Mouse (Mus musculus) embryonic stem cell, embryonic (primary cell): ENCODE data around the gene Tradd.

Source experiments
- CTCF ChIA-PET, 4 experiments: fragments of 300-600 bp in 2 of 4; fragments of 350-600 bp in 2 of 4; sonication (Branson Sonifier 250); formaldehyde crosslinking; loops; one replicate each; lab custom pipeline; 2022; ENCODE audit warnings: inconsistent platforms in 2 of 4; lab: Charles Lee
- POLR2A ChIA-PET, 4 experiments: fragments of 300-600 bp in 2 of 4; fragments of 350-600 bp in 2 of 4; sonication (Branson Sonifier 250); formaldehyde crosslinking; loops; one replicate each; lab custom pipeline; 2022; ENCODE audit warnings: antibody characterized with exemption in 4 of 4, inconsistent platforms in 1 of 4; lab: Charles Lee

Gene Tradd

GRCm38 (mm10) chr8:105254152-105254965, 10.1 kb downstream of the Tradd start:
- ChIA-PET POLR2A (interaction anchor here (0.5 to 14.1 kb wide), 54 partner anchors 9 to 883 kb away, joined by 3 to 255 read pairs (median 5); partner anchors contain the start of genes 4931428F04Rik (in 3 of the 4), D230025D16Rik (in 3 of the 4), E2f4 (in 2 of the 4) and Exoc3l (in 2 of the 4)), CTCF (interaction anchor here (0.5 to 4.2 kb wide), 60 partner anchors 10 to 787 kb away, joined by 3 to 37 read pairs (median 4); partner anchors contain the start of genes D230025D16Rik (in 3 of the 4), Fbxl8 (in 2 of the 4), 4931428F04Rik (in 1 of the 4) and Car7 (in 1 of the 4))

- CTCF ChIA-PET: interaction anchor here (0.6 to 4.2 kb wide), 53 partner anchors 9 to 719 kb away, joined by 3 to 37 read pairs (median 4); partner anchors contain the start of genes D230025D16Rik (in 3 of the 4), Fbxl8 (in 2 of the 4), 4931428F04Rik (in 1 of the 4) and Car7 (in 1 of the 4)
- POLR2A ChIA-PET: interaction anchor here (0.5 to 14.1 kb wide), 40 partner anchors 9 to 883 kb away, joined by 3 to 255 read pairs (median 5); partner anchors contain the start of genes 4931428F04Rik (in 3 of the 4), D230025D16Rik (in 3 of the 4), Fhod1 (in 2 of the 4) and E2f4 (in 1 of the 4)
Measured at GRCm38 (mm10) chr8:105253766-105254151, 10.7 kb downstream of the Tradd start.

- ChIA-PET CTCF (interaction anchor here (0.6 to 4.2 kb wide), 34 partner anchors 8 to 352 kb away, joined by 3 to 37 read pairs (median 5); partner anchors contain the start of genes D230025D16Rik (in 3 of the 4), 4931428F04Rik (in 1 of the 4), Fbxl8 (in 1 of the 4) and Hsf4 (in 1 of the 4)), POLR2A (interaction anchor here (0.6 to 14.1 kb wide), 31 partner anchors 12 to 96 kb away, joined by 3 to 255 read pairs (median 5); partner anchors contain the start of genes 4931428F04Rik (in 3 of the 4), D230025D16Rik (in 3 of the 4), Fhod1 (in 2 of the 4) and Exoc3l (in 1 of the 4))
Measured at GRCm38 (mm10) chr8:105252680-105253537, 11.5 kb downstream of the Tradd start.

GRCm38 (mm10) chr8:105251954-105252353, 12.5 kb downstream of the Tradd start:
- ChIA-PET POLR2A (interaction anchor here in 2 of 4 experiments (0.5 to 14.1 kb wide), 6 partner anchors 14 to 96 kb away, joined by 3 to 255 read pairs (median 12); partner anchors contain the start of genes D230025D16Rik (in 1 of the 2) and Fhod1 (in 1 of the 2)), CTCF (no interaction called here)

GRCm38 (mm10) chr8:105241016-105241415, 23.4 kb downstream of the Tradd start:
- CTCF ChIA-PET: interaction anchor here in 2 of 4 experiments (0.7 to 1.6 kb wide), 3 partner anchors 12 to 103 kb away, joined by 3 read pairs; partner anchors contain the start of gene D230025D16Rik (in 1 of the 2)
- POLR2A ChIA-PET: interaction anchor here in 3 of 4 experiments (1.2 to 15.3 kb wide), 8 partner anchors 8 to 19 kb away, joined by 3 to 255 read pairs (median 7); partner anchors contain the start of genes D230025D16Rik (in 3 of the 3) and B3gnt9 (in 2 of the 3)

GRCm38 (mm10) chr8:105237442-105238142, 26.8 kb downstream of the Tradd start:
- CTCF ChIA-PET: interaction anchor here in 3 of 4 experiments (0.6 to 3.7 kb wide), 8 partner anchors 13 to 175 kb away, joined by 3 to 19 read pairs (median 4); partner anchors contain the start of genes B3gnt9 (in 1 of the 3) and D230025D16Rik (in 1 of the 3)
- POLR2A ChIA-PET: interaction anchor here (0.6 to 15.3 kb wide), 25 partner anchors 9 to 451 kb away, joined by 3 to 255 read pairs (median 3); partner anchors contain the start of genes B3gnt9 (in 3 of the 4), D230025D16Rik (in 2 of the 4), Cbfb (in 1 of the 4) and E2f4 (in 1 of the 4)

GRCm38 (mm10) chr8:105235206-105235605, 29.2 kb downstream of the Tradd start:
- ChIA-PET POLR2A (interaction anchor here in 3 of 4 experiments (0.6 to 15.3 kb wide), 16 partner anchors 11 to 236 kb away, joined by 3 to 255 read pairs (median 4); partner anchors contain the start of genes B3gnt9 (in 3 of the 3), D230025D16Rik (in 3 of the 3), 4931428F04Rik (in 1 of the 3) and Cbfb (in 1 of the 3)), CTCF (interaction anchor here in 3 of 4 experiments (1.0 to 3.7 kb wide), 3 partner anchors 17 to 24 kb away, joined by 3 to 19 read pairs (median 15); no protein-coding TSS in a partner anchor)

GRCm38 (mm10) chr8:105233126-105233935, 31.1 kb downstream of the Tradd start:
- ChIA-PET CTCF (interaction anchor here (0.5 to 3.5 kb wide), 18 partner anchors 8 to 669 kb away, joined by 3 to 15 read pairs (median 4); partner anchors contain the start of gene D230025D16Rik (in 1 of the 4)), POLR2A (interaction anchor here (0.5 to 15.3 kb wide), 37 partner anchors 8 to 602 kb away, joined by 3 to 255 read pairs (median 5); partner anchors contain the start of genes B3gnt9 (in 4 of the 4), D230025D16Rik (in 4 of the 4), 4931428F04Rik (in 1 of the 4) and Fhod1 (in 1 of the 4))

- ChIA-PET CTCF (interaction anchor here (0.6 to 3.5 kb wide), 13 partner anchors 13 to 390 kb away, joined by 3 to 18 read pairs (median 5); partner anchors contain the start of gene B3gnt9 (in 1 of the 4)), POLR2A (interaction anchor here (0.7 to 15.3 kb wide), 34 partner anchors 7 to 1763 kb away, joined by 3 to 255 read pairs (median 6); partner anchors contain the start of genes B3gnt9 (in 4 of the 4), D230025D16Rik (in 4 of the 4), 4931428F04Rik (in 2 of the 4) and Exoc3l (in 1 of the 4))
Measured at GRCm38 (mm10) chr8:105232321-105232693, 32.1 kb downstream of the Tradd start.

GRCm38 (mm10) chr8:105231503-105232320, 32.7 kb downstream of the Tradd start:
- CTCF ChIA-PET: interaction anchor here (0.6 to 3.5 kb wide), 13 partner anchors 14 to 390 kb away, joined by 3 to 18 read pairs (median 5); partner anchors contain the start of gene B3gnt9 (in 1 of the 4)
- POLR2A ChIA-PET: interaction anchor here (0.5 to 15.3 kb wide), 36 partner anchors 7 to 1764 kb away, joined by 3 to 255 read pairs (median 6); partner anchors contain the start of genes D230025D16Rik (in 4 of the 4), B3gnt9 (in 3 of the 4), 4931428F04Rik (in 2 of the 4) and Exoc3l (in 1 of the 4)

- POLR2A ChIA-PET: interaction anchor here in 3 of 4 experiments (0.6 to 9.6 kb wide), 14 partner anchors 8 to 145 kb away, joined by 3 to 153 read pairs (median 6); partner anchors contain the start of genes B3gnt9 (in 2 of the 3) and Fbxl8 (in 1 of the 3)
Measured at GRCm38 (mm10) chr8:105225917-105226316, 38.5 kb downstream of the Tradd start.

GRCm38 (mm10) chr8:105225272-105225593, 39.2 kb downstream of the Tradd start:
- CTCF ChIA-PET: interaction anchor here (0.8 to 2.9 kb wide), 12 partner anchors 8 to 64 kb away, joined by 3 to 17 read pairs (median 4); no protein-coding TSS in a partner anchor

More at GRCm38 (mm10) chr8:105225917-105226316, 38.5 kb downstream of the Tradd start:
- CTCF ChIA-PET: interaction anchor here in 2 of 4 experiments (0.9 to 2.9 kb wide), 3 partner anchors 8 to 28 kb away, joined by 3 to 9 read pairs (median 3); no protein-coding TSS in a partner anchor

More at GRCm38 (mm10) chr8:105225272-105225593, 39.2 kb downstream of the Tradd start:
- POLR2A ChIA-PET: interaction anchor here (0.6 to 9.6 kb wide), 52 partner anchors 8 to 622 kb away, joined by 3 to 153 read pairs (median 5); partner anchors contain the start of genes B3gnt9 (in 3 of the 4), E2f4 (in 2 of the 4), 4931428F04Rik (in 1 of the 4) and Cbfb (in 1 of the 4)
